Mouse (Mus musculus) gastrocnemius, postnatal 10 days (tissue): ENCODE data around the gene Sf3b6. TPM values are rescaled to one million over a fixed set of nuclear protein-coding genes. Genes with fewer than 3 reads are reported as not detected.
A peak's percentile ranks its signal among the peaks of the same experiment; 100 is the strongest.
"Not testable (repeated sequence)": the region's sequence is repeated elsewhere in the genome, so short reads cannot be mapped to it uniquely, and the experiment has no call there.

Source experiments
- DNase-seq: peaks from one replicate; pipeline ENCODE4 v3.0.0; 2021; ENCODE audit warnings: mixed read lengths
- long read RNA-seq, 2 experiments: library from polyadenylated mRNA; stranded (forward); transcript quantifications; one replicate each; pipeline ENCODE4 v2.0.0; 2021
- total RNA-seq, 2 experiments: library from RNA; stranded (reverse); gene quantifications; 2 replicates each; pipeline ENCODE4 v1.2.3; 2021

Gene Sf3b6
- total RNA-seq = 10 to 100 TPM; 55.5 to 64.4 TPM
- long read RNA-seq, experiment 1, transcript Sf3b6-201 (4 exons, 1,180 nt) = major isoform, 19 of 20 reads
- long read RNA-seq, experiment 1, partial matches to known transcripts = 0 of 20 reads
- long read RNA-seq, experiment 1, other reads (novel, unspliced or antisense) = 0 of 20 reads
- long read RNA-seq, experiment 2, transcript Sf3b6-201 (4 exons, 1,180 nt) = major isoform, 13 of 18 reads
- long read RNA-seq, experiment 2, partial matches to known transcripts = 0 of 18 reads
- long read RNA-seq, experiment 2, other reads (novel, unspliced or antisense) = 3 of 18 reads

DNA sequence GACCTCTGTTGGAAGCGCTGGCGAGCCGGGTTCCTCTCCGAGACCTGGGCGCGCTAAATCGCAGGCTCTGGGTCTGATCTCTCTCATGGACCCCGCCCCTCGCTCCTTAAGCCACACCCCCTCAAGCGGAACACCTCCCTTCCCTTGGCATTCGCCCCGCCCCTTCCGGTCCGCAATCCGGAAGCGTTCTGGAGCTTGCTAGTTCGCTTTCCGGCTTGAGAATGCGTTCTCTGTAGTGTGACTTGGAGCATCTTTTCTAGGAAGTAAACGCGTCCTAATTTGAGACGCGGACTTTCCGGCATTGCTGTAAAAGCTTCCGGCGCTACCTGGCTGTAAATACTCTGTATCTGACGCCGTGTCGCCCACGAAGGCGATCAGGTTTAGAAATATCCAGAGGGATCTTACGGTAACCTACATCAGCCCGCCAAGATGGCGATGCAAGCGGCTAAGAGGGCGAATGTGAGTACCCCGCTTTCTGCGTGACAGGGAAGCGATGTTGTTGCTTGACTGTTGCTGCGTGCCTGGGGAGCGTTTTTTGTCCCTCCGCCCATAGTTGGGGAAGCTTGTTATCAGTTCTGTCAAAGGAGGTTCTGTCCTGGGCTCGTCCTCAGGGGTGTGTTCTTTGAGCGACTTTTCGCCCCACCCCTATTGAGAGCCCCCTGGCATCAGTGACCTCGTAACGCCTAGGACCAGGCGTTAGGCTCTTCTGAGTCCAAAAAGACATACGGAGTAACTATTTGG, at the start of gene Sf3b6:
Gene Sf3b6, plus strand, starts transcription at position 184 of the 741 bp plus-strand sequence.
- DNase-seq = peak; percentile 99

DNA sequence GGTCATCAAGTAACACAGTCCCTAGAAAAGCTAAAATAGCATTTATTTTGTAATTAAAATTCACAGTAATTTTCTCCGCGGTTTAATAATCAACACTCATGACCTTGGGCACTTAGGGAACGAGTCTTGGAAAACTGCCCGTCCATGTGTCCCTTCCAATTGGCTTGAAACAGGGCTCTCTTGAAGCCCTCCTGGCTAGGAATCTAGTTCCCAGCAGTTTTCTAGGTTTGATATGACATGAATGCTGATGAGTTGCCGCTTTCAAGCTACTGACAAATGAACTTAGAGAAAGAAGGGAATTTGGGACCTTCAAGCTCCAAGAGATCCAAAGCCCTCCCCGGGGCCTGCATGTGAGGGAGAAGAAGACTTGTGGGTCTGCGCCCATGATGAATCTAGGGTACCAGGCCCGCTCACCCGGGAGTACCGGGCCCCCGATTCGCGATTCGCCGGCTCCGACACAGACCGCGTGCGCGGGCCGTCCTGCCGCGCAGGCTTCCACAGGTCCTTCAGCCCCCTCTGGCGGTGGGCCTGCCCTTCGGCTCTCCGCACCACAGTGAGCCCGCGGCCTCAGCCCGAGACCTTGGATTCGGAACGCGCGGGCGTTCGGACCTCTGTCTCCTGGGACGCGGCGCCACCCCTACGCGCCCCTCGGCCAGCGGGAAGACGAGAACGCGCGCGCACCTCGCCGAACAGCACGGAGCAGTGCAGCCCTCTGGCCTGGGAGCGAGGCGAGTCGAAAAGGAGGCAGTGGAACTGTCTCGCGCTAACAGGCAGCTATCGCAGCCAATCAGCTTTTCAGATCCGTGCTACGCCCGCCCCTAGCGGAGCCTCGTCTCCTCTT, 48.6 kb upstream of the Sf3b6 start, which contains the start of the genes Pfn4 and Fam228b:
Gene Pfn4, plus strand, starts transcription at position 531 of the 841 bp plus-strand sequence.
Gene Fam228b, minus strand, starts transcription at position 776 of the 841 bp plus-strand sequence.
- DNase-seq = peak; percentile 96

DNA sequence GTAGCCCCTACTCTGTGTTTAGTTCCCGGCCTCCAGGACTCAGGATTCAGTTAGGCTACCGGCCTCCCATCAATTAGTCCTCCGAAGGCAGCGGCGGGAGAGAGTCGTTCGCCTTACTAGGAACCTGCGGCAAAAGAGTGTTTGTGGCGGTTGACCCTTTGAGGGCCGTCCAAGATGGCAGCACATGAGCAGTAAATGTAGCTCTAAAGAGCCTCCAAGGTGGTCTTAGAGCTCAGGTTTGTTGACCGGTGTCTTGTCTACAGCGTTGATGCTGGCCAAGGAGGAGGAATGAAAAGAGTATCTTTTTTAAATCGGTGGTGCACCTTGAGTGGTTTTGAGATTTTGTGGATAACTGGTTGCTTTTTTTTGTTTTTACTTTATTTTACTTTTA, 48.0 kb upstream of the Sf3b6 start:
- DNase-seq = no peak

DNA sequence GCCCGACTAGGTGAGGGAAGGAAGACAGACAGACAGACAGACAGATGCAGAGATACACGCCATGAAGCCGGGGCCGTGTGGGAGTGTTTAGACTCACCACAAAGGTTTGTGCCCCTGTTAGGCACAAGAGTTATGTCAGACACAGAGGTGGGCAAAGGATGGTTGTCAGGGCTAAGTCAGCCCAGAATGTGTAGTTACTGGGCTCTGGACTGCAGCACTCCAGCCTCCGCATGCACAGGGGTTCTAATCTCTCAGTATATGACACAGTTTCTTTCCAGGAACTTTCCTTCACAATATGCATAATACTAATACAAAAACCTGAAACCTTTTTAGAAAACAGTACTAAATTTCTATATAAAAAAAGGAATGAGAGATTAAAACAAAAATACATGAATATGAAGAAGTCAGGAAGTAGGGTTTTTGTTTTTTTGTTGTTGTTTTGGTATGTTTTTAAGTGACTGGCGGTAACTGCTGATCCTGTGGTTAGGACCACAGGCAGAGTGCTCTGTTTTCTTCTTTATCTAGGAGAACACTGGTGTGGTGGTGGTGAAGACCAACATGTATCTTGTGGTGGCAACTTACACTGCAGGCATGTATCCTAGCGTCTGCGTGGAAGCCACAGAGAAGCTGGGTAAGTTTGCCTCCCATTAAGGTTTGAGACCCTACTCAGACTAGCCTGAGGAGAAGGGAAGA, 42.3 kb upstream of the Sf3b6 start:
- no peak for DNase-seq

DNA sequence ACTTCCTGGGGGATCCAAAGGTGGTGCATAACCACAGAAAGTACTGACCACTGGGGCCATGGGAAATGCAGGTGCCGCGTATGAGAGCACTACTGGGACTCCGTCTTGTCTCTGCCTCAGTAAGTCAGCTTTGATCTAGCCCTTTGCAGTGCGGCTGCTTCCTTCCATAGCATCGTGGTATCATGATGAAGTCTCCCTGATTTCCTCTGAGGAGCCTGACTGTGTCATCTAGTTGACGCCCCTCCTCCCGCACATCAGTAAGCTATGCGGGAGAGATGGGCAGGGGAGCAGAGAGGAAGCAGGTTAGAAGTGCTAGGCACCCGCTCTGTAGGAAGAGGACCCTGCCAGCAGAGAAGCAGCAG, 41.8 kb upstream of the Sf3b6 start:
- no peak for DNase-seq

DNA sequence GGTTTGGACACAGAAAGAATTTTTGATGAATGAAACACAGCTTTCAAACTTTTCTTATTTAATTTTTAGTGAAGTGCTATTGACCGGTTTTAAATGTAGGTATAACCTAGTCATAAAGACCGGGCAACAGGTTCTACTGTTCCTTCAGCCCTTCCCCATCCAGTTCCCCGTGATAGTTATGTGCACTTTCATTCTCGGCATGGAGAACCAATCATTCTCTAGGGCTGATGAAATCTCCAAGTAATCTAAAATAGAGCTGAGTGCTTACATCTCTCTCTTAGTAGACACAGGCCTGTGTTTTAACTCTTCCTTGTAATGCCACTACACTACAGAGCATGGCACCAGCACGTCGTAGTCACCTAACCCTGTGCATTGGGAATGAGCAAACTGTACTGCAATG, 39.6 kb upstream of the Sf3b6 start:
- no peak for DNase-seq

DNA sequence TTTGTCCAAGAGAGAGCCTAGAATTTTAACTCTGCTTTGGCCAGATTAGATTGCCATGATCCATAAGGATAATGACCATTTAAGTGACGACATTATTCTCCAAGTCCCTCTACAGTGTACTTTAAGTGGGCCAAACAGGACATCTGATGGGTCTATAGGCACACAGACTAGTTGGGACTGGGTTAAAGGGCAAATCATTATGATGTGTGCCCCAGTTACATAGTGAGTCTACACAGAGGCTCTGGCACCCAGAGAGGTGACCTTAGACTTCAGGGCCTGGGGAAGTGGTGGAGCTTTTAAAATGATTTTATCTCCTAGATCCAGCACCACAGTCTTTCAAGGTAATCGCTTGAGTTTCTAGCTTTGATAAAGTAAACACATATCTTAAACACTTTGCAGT, 37.1 kb upstream of the Sf3b6 start:
- no peak for DNase-seq

DNA sequence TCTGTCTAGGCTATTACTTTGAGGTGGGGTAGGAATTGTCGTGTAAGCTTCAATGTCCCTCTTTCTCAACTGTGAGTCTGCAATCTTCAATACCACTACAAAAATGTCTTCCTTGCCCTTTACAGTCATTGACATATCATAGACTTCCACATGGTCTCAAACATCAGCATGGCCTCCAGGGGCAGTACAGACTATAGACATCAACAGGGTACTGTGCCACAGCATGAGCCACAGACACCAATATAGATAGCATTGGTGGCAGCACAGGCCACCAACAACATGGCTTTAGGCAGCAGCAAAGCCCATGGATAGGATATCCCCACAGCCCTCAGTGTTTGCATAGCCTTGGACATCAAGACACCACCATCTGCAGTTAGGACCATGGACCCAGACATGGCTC, 36.1 kb upstream of the Sf3b6 start:
- no peak for DNase-seq

DNA sequence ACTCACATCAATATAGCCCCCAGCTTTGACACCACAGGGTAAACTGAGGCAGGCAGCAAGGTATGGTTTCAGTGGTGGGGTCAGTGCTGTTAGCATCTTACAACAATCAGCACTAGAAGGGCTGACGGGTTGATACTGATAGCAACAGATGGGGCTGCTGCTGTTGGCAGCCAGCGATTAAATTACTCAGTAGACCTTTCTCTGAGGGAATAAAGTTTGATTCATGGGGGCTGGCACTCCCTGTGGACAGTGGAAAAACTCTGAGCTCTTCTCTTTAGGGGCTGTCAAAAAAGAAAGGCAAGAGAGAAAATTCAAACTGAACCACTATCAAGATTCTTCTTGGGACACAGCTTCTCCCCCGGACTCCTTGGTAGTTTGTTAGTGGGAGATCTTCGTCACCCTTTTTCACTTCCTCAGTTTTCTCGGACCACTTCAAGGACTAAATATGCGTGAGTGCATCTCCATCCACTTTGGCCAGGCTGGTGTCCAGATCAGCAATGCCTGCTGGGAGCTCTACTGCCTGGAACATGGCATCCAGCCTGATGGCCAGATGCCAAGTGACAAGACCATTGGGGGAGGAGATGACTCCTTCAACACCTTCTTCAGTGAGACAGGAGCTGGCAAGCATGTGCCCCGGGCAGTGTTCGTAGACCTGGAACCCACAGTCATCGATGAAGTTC, 35.5 kb upstream of the Sf3b6 start:
- DNase-seq = not testable (repeated sequence)

DNA sequence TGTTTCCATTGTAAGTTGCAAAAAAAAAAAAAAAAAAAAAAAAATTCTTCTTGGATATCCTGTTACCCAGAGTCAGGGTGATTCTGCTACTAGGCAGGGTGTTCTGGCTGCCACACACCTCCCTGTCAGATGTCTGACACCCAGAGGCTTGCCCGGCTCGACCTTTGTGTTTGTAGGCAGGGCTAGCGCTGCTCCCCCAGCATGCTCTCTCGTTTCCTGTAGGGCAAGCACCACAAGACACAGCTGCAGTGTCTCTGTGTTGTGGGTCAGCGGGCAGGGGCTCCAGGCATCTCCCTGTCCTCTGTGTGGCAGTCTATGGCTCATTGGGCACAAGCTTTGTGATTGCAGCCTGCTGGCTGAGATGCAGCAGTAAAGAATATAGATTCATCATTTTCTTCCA, 33.7 kb upstream of the Sf3b6 start:
- DNase-seq = no peak

DNA sequence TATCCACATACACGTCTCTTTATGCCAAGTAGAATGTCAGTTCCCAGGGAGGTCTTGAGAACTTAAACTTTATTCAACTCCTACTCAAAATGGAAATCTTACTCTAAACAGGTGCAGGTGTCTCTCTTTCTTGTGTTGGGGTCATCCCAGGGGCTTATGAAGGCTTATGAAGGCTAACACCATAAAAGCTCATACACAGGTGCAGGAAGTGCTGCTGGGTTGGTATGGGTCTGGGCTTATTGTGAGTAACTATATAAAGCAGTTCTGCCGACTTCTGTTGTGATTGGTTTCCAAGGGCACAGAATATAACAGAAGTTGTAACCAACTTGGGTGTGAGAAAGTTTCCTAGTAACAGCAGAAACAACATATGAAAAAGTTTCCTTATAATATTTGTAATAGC, 32.9 kb upstream of the Sf3b6 start:
- DNase-seq = no peak

DNA sequence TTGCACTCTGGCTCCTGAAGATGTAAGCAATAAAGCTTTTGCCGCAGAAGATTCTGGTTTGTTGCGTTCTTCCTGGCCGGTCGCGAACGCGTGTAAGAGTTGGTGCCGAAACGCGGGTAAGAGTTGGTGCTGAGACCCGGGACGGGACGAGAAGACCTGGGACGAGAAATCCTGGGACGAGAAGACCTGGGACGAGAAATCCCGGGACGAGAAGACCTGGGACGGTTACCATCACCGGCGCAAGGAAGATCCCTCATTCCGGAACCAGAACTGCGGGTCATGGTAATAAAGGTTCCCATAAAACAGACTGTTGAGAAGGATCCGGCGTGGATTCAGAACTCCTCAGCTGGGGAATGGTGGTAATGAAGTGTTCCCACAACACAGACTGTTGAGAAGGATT, 29.2 kb upstream of the Sf3b6 start:
- DNase-seq = not testable (repeated sequence)

DNA sequence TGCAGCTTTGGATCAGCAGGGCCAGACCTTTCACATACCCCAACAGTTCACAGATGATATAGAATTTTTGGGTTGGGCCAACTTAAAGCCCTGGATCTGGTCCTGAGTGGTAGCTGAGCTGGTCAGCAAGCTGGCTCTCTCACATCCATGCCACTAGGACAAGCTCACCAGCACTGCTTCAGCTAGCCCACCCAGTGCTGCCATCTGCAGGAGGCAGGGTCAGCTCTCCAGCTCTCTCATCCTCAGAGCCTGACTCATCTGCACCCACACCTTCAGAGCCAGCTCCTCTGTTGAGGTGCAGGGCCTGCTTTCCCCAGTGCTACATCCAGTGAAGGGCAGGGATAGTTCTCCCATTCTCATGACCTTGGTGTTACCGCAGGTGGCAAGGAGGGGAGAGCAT, 23.6 kb upstream of the Sf3b6 start:
- peak; percentile 27 for DNase-seq

DNA sequence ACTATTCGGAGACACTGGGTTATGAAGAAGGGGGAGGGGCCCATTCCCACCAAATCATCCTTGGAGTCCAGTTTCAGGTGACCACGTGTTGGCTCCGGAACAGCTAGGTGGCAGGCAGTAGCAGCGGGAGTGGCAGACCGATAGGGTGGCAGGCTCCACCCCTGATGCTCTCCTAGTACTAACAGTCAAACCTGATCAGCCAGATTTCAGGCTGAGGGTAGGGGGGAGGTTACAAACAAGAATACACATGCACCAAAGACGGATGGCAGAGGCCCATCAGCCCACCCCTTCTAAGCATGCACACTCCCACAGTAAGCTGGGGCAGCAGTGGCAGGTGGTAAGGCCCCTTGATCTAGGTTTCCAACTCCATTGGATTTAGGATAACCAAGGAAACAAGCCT, 19.9 kb upstream of the Sf3b6 start:
- DNase-seq = not testable (repeated sequence)

DNA sequence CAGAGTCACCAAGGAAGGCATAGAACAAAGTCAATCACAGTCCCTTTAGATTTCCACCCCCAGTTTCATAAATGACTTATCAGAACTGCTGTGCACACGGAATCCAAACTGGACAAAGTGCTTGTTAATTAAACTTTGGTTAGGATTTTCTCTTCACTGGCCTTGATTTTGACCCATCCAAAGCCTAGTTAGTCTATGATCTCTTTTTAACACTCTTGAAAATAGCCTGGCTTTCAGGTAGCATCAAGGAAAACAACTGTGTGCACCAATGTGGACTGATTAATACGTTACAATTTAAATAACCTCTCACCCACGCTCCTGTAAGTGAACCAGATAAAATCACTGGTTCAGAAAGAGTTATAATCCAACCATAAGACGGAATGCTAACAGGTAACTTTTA, 6.3 kb upstream of the Sf3b6 start:
- no peak for DNase-seq

DNA sequence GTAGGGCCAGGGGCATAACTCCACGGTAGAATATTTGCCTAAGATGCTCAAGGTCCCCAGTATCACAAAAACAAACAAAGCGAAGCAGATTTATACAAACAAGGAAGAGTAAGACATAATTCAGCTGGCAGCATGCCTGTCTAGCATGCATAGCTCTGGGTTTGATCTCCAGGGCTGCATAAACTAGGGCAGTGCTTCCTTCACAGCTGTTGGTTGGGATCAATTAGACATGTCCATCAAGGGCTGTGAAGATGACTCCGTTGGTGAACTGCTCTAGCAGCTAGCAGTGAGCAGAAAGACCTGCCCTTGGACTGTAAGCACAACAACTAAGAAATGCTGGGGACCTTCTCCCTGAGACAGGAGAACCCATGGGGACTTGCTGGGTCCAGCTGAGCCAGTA, 5.6 kb upstream of the Sf3b6 start:
- DNase-seq = no peak

DNA sequence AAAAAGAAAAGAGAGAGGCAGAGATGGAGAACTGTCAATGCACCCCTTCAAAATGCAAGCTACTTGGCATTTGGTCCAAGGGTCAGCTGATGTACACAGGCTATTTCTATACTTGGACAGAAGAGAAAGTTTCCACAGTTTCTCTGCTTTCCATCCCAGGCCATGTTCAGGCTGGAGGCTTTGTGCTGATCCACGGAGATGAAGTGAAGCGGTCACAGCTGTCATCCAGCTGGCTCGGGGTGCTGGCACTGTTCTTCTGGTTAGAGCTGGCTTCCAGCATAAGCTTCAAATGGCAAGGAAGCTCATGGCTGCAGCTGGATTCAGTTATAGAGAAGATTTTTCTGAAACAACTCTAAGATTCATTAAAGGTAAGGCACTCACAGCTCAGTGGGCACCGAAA, 3.7 kb upstream of the Sf3b6 start:
- peak; percentile 66 for DNase-seq

DNA sequence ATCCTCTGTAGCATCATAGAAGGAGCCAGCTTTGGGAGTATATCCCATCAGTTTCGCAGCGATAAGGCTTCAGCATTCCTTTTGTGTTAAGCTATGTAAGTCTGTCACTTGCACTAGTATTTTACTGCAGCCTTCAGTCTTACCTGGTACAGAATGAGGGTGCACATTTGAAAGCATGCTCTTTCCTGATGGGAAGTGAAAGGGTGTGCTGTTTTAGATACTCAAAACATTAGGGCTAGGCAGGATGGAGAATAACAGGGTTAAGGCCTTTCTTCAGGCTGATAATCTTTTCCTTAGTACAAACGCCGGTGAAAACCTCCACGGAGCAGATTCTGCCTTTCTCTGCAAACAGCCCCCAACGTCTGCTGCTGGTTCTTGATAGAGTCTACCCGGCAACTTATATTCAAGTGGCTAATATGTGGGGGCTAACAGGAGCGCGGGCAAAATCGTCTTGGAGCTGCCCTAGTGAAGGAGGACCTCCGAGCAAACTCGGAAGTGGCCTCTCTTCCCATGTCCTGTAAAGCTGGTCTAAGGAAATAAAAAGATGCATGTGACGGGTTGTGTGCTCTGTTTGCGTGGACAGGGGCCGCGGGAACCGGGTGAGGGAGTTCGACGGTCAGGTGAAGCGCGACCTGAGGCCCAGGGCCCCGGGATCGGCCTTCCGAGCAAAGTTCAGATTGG, 524 bp upstream of the Sf3b6 start:
- no peak for DNase-seq

DNA sequence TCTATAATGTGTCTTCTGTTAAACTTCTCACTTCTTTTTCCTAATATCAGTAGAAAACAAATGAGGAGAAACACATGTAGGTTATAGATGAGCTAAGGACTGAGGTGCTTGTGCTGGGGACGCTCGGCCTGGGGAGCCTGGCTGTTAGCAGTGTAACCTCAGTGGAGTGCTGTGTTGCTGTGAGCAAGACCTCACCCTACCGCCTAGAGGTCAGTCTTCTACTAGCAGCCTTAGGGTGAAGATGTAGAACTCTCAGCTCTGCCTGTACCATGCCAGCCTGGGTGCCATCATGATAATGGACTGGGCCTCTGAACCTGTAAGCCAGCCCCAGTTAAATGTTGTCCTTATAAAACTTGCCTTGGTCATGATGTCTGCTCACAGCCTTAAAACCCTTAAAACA, 9.9 kb downstream of the Sf3b6 start:
- no peak for DNase-seq

DNA sequence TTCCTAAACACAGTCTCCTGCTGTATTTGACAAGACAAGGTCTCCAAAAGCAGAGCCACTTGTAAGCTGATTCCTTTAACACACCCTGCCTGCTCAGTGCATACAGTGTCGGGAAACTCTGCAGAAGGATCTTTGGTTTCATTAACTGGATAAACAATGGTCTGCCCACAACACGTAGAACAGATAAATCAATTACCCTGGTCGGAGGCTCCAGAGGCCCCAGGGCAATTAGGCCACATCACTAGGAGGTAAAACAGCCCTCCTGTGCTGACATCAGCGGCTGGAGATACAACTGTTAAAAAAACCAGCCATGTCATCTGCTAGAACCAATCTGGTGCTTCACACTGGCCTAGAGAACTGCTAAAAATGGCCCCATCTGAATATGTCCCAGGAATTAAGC, 19.6 kb downstream of the Sf3b6 start:
- no peak for DNase-seq

DNA sequence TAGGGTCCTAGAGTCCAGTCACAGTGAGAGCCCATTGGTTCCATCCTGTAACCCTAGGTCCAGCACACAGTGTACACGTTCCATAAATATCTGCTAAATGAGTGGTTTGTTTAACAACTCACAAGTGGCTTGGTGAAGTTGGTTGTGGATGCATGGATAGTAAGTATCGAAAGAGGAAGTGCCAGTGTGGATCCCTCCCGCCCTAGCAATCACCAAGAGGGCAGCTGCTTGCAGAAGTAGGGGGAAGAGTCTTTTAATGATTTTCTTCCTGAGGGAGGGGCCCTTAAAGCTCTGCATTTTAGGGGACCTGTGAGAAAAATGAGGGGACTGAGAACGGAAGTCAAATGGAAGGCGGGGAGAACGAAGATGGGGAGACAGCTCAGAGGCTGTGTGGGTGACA, 22.7 kb downstream of the Sf3b6 start:
- no peak for DNase-seq
